Mouse (Mus musculus) large intestine, adult 2 months (tissue): ENCODE measurements around the gene Tmem121. TPM values are rescaled to one million over a fixed set of nuclear protein-coding genes. Genes with fewer than 3 reads are reported as not detected.

Experiments used
- DNase-seq: peaks from one replicate; pipeline ENCODE4 v3.0.0-alpha.2; 2012; ENCODE audit warnings: low read depth, low spot score
- WGBS: fragments of 180-500 bp; shearing (Covaris S2); methylation state at CpG from one replicate; pipeline ENCODE4 v1.1.7; 2018; 5-methylcytosine and 5-hydroxymethylcytosine counted together
- polyA plus RNA-seq: library from polyadenylated mRNA; depleted of rRNA; stranded (reverse); fragments of >200 nt; gene quantifications from 2 replicates; pipeline ENCODE4 v1.2.3, GENCODE M21; 2012

The Tmem121 gene
- polyA plus RNA-seq, 1 experiment: 1.3 TPM

GRCm38 (mm10) chr12:113147481-113147880, 38.2 kb upstream of the Tmem121 start:
- DNase-seq: no peak
- 70% methylated on average over 8 of the region's 8 CpGs for WGBS

GRCm38 (mm10) chr12:113148381-113149035, 37.2 kb upstream of the Tmem121 start:
- DNase-seq: peak; percentile 75
- 37% methylated on average over 16 of the region's 16 CpGs for WGBS

GRCm38 (mm10) chr12:113149341-113149740, 36.4 kb upstream of the Tmem121 start:
- WGBS: 55% methylated on average over 4 of the region's 4 CpGs
- DNase-seq: no peak

- no peak for DNase-seq
- WGBS: 38% methylated on average over 3 of the region's 3 CpGs
Observed at GRCm38 (mm10) chr12:113149896-113150295, 35.8 kb upstream of the Tmem121 start.

- no peak for DNase-seq
- 68% methylated on average over 4 of the region's 4 CpGs for WGBS
Observed at GRCm38 (mm10) chr12:113150591-113150990, 35.1 kb upstream of the Tmem121 start.

- DNase-seq: no peak
- WGBS: 32% methylated on average over 8 of the region's 8 CpGs
Observed at GRCm38 (mm10) chr12:113151046-113151445, 34.7 kb upstream of the Tmem121 start.

GRCm38 (mm10) chr12:113151661-113152271, 34.0 kb upstream of the Tmem121 start:
- 0% methylated on average over 36 of the region's 36 CpGs for WGBS
- DNase-seq: no peak

- 6% methylated on average over 19 of the region's 19 CpGs for WGBS
- DNase-seq: no peak
Observed at GRCm38 (mm10) chr12:113152272-113152661, 33.5 kb upstream of the Tmem121 start.

GRCm38 (mm10) chr12:113152991-113153525, 32.7 kb upstream of the Tmem121 start:
- no peak for DNase-seq
- WGBS: 64% methylated on average over 6 of the region's 6 CpGs

- no peak for DNase-seq
- WGBS: 75% methylated on average over 7 of the region's 7 CpGs
Observed at GRCm38 (mm10) chr12:113153971-113154370, 31.8 kb upstream of the Tmem121 start.

- DNase-seq: no peak
- 33% methylated on average over 6 of the region's 6 CpGs for WGBS
Observed at GRCm38 (mm10) chr12:113154747-113155075, 31.0 kb upstream of the Tmem121 start.

GRCm38 (mm10) chr12:113155076-113155771, 30.5 kb upstream of the Tmem121 start:
- WGBS: 1% methylated on average over 32 of the region's 32 CpGs
- DNase-seq: peak; percentile 75

GRCm38 (mm10) chr12:113155887-113156539, 29.7 kb upstream of the Tmem121 start, which contains the start of gene Tedc1:
Gene Tedc1 (plus strand): TSS chr12:113156421.
- peak; percentile 98 for DNase-seq
- under 1% methylated on average over 46 of the region's 46 CpGs for WGBS

GRCm38 (mm10) chr12:113156540-113156929, 29.2 kb upstream of the Tmem121 start:
- DNase-seq: no peak
- WGBS: 1% methylated on average over 23 of the region's 23 CpGs

- WGBS: 15% methylated on average over 8 of the region's 8 CpGs
- DNase-seq: no peak
Observed at GRCm38 (mm10) chr12:113157002-113157401, 28.7 kb upstream of the Tmem121 start.

GRCm38 (mm10) chr12:113157521-113157920, 28.2 kb upstream of the Tmem121 start:
- no peak for DNase-seq
- WGBS: 81% methylated on average over 8 of the region's 8 CpGs

- WGBS: 90% methylated on average over 8 of the region's 8 CpGs
- DNase-seq: no peak
Observed at GRCm38 (mm10) chr12:113157971-113158370, 27.8 kb upstream of the Tmem121 start.

GRCm38 (mm10) chr12:113163561-113164006, 22.1 kb upstream of the Tmem121 start:
- DNase-seq: no peak
- WGBS: 90% methylated on average over 11 of the region's 11 CpGs

GRCm38 (mm10) chr12:113168031-113168536, 17.6 kb upstream of the Tmem121 start:
- 64% methylated on average over 9 of the region's 9 CpGs for WGBS
- no peak for DNase-seq
